ENCODE assay signal across 21 mouse cellular contexts in genomic region chr16:91751644-91752385, GRCm38 (mm10). TPM values are rescaled to one million over a fixed set of nuclear protein-coding genes. Genes with fewer than 3 reads are reported as not detected.
A peak's percentile ranks its signal among the peaks of the same experiment; 100 is the strongest.
DNase-seq lines count a peak whose midpoint lies in the region; ATAC-seq and TF ChIP-seq lines count a peak whose summit lies in the region.
"Had no signal": no experiment of that assay in that cellular context is flagged by ENCODE, and none has a peak within 500 bp of the region (broad histone marks: within the 10 kb centered on the region; RNA-seq: fewer than 3 reads in every experiment).

No protein-coding gene starts in this region.

- DNase-seq in heart, adult 11 months: peak; percentile 61
- DNase-seq in heart, adult 2 months: no peak
- no peak for DNase-seq in kidney, adult 8-10 months
- DNase-seq in kidney, postnatal 14 days: no peak
- no peak for DNase-seq in layer of hippocampus, postnatal 10 days (ENCODE audit: low spot score in 2 of 2)
- DNase-seq: adrenal gland, adult 2 months; adrenal gland, postnatal 10 days; adrenal gland, postnatal 25 days; B cell, adult 2 months; cerebellum, adult 11-12 months; cerebellum, adult 2 months; cerebellum, adult 9-10 months; cerebellum, postnatal 10 days; cerebellum, postnatal 25 days had no signal

- no peak for TF ChIP-seq POLR2A in heart, adult 2 months (IDR thresholded peaks at IDR 0.05; ENCODE audit: insufficient read depth, low read depth, low read length)

- no peaks in the 10 kb centered on the region for H3K9me3 ChIP-seq in kidney, embryonic 14.5 days (ENCODE audit: control insufficient read depth, low read length)
- no peaks in the 10 kb centered on the region for H3K9me3 ChIP-seq in kidney, embryonic 16.5 days (ENCODE audit: low read length)
- H3K9me3 ChIP-seq: embryonic facial prominence, embryonic 10.5 days; embryonic facial prominence, embryonic 12.5 days; forebrain, embryonic 13.5 days; forebrain, embryonic 15.5 days had no signal

- no peak overlapping the region for H3K4me2 ChIP-seq in kidney, embryonic 14.5 days (replicated peaks; ENCODE audit: low read depth, low read length)
- H3K4me2 ChIP-seq in kidney, embryonic 16.5 days (replicated peaks; ENCODE audit: low read depth, low read length): no peak overlapping the region
- H3K4me2 ChIP-seq: embryonic facial prominence, embryonic 12.5 days; forebrain, embryonic 13.5 days; forebrain, embryonic 15.5 days had no signal

- H3K36me3 ChIP-seq in heart, adult 2 months (ENCODE audit: control insufficient read depth, insufficient read depth, low read length): no peaks in the 10 kb centered on the region
- no peaks in the 10 kb centered on the region for H3K36me3 ChIP-seq in kidney, embryonic 14.5 days (ENCODE audit: control insufficient read depth, insufficient read depth, low read length)
- H3K36me3 ChIP-seq in kidney, embryonic 16.5 days (ENCODE audit: insufficient read depth, low read length): no peaks in the 10 kb centered on the region
- no peaks in the 10 kb centered on the region for H3K36me3 ChIP-seq in C2C12 (ENCODE audit: control insufficient read depth, insufficient read depth)
- H3K36me3 ChIP-seq: embryonic facial prominence, embryonic 12.5 days; forebrain, embryonic 15.5 days had no signal

- H3K9ac ChIP-seq in heart, adult 2 months (ENCODE audit: low read depth, low read length): no peak overlapping the region
- no peak overlapping the region for H3K9ac ChIP-seq in kidney, embryonic 14.5 days (ENCODE audit: low read depth, low read length)
- no peak overlapping the region for H3K9ac ChIP-seq in kidney, embryonic 16.5 days (replicated peaks; ENCODE audit: low read length)
- H3K9ac ChIP-seq: embryonic facial prominence, embryonic 12.5 days; forebrain, embryonic 13.5 days; forebrain, embryonic 15.5 days had no signal

- H3K4me3 ChIP-seq in heart, adult 2 months: no peak overlapping the region
- H3K4me3 ChIP-seq in kidney, embryonic 14.5 days (ENCODE audit: low read length): no peak overlapping the region
- no peak overlapping the region for H3K4me3 ChIP-seq in kidney, embryonic 16.5 days (ENCODE audit: low read length)
- H3K4me3 ChIP-seq in C2C12 (ENCODE audit: insufficient read depth, poor library complexity, severe bottlenecking): no peak overlapping the region
- H3K4me3 ChIP-seq: embryonic facial prominence, embryonic 10.5 days; embryonic facial prominence, embryonic 12.5 days; forebrain, embryonic 13.5 days; forebrain, embryonic 15.5 days had no signal

- 83% methylated on average over 13 of the region's 13 CpGs for WGBS in heart, adult 2 months
- WGBS in kidney, embryonic 14.5 days: 58% methylated on average over 13 of the region's 13 CpGs
- 53% methylated on average over 13 of the region's 13 CpGs for WGBS in kidney, embryonic 16.5 days

- peaks cover under 1% of the 10 kb centered on the region; the same call in 1 of the 2 replicates for H3K4me1 ChIP-seq in heart, adult 2 months (ENCODE audit: control insufficient read depth, insufficient read depth, low read length)
- H3K4me1 ChIP-seq in kidney, embryonic 14.5 days (ENCODE audit: control insufficient read depth, insufficient read depth, low read length): peaks cover 4% of the 10 kb centered on the region; the same call in 1 of the 2 replicates
- peaks cover 9% of the 10 kb centered on the region; the same call in 1 of the 2 replicates for H3K4me1 ChIP-seq in kidney, embryonic 16.5 days (ENCODE audit: insufficient read depth, low read length)

- no peak overlapping the region for H3K27ac ChIP-seq in heart, adult 2 months
- H3K27ac ChIP-seq in kidney, embryonic 14.5 days (ENCODE audit: low read depth, low read length): no peak overlapping the region
- H3K27ac ChIP-seq in kidney, embryonic 16.5 days (ENCODE audit: low read length): no peak overlapping the region
- H3K27ac ChIP-seq: embryonic facial prominence, embryonic 10.5 days; embryonic facial prominence, embryonic 12.5 days; forebrain, embryonic 13.5 days; forebrain, embryonic 15.5 days had no signal

- no peak for TF ChIP-seq EP300 in heart, adult 2 months (IDR thresholded peaks at IDR 0.05; ENCODE audit: insufficient read depth, low read depth, low read length)

- H3ac ChIP-seq in C2C12 (ENCODE audit: control insufficient read depth, insufficient read length, low read depth): no peak overlapping the region

- peaks cover 4% of the 10 kb centered on the region; the same call in 1 of the 2 replicates for H3K79me2 ChIP-seq in heart, adult 2 months (replicated peaks; ENCODE audit: control insufficient read depth, insufficient read depth, low read length)
- H3K79me2 ChIP-seq in C2C12 (ENCODE audit: control insufficient read depth, insufficient read depth): peaks cover 72% of the 10 kb centered on the region

- intact Hi-C loops in heart, adult 2 months (cut with DNase I): no loop called here

- ATAC-seq in kidney, embryonic 14.5 days (ENCODE audit: low FRiP score, low TSS enrichment): peak; percentile 87
- ATAC-seq in kidney, embryonic 16.5 days (ENCODE audit: low FRiP score, low TSS enrichment): peak; percentile 71
- ATAC-seq: forebrain, embryonic 13.5 days; forebrain, embryonic 15.5 days had no signal

- peaks cover 18% of the 10 kb centered on the region for H3K79me3 ChIP-seq in C2C12 (ENCODE audit: low read depth)

- H3K27me3 ChIP-seq in heart, adult 2 months (ENCODE audit: control insufficient read depth, insufficient read depth, low read length): no peaks in the 10 kb centered on the region
- no peaks in the 10 kb centered on the region for H3K27me3 ChIP-seq in kidney, embryonic 14.5 days (ENCODE audit: control insufficient read depth, insufficient read depth, low read length)
- no peaks in the 10 kb centered on the region for H3K27me3 ChIP-seq in kidney, embryonic 16.5 days (ENCODE audit: insufficient read depth, low read length)
- no peaks in the 10 kb centered on the region for H3K27me3 ChIP-seq in C2C12 (ENCODE audit: control insufficient read depth, insufficient read depth, insufficient read length)
- H3K27me3 ChIP-seq: embryonic facial prominence, embryonic 12.5 days; forebrain, embryonic 13.5 days; forebrain, embryonic 15.5 days had no signal

- TF ChIP-seq CTCF in heart, adult 2 months (IDR thresholded peaks at IDR 0.05): no peak
- TF ChIP-seq CTCF in C2C12 (IDR thresholded peaks at IDR 0.05; ENCODE audit: control insufficient read depth, insufficient read depth, insufficient read length): no peak

TF ChIP-seq in C2C12, 6 proteins besides CTCF, POLR2A, EP300 and RAD21:
- TF ChIP-seq USF1 (IDR thresholded peaks at IDR 0.05; ENCODE audit: low read depth) (no peak), MAX (IDR thresholded peaks at IDR 0.05) (no peak), FOSL1 (IDR thresholded peaks at IDR 0.05; ENCODE audit: insufficient read depth, low read length, poor library complexity, severe bottlenecking) (no peak), MYOD1 (IDR thresholded peaks at IDR 0.05; ENCODE audit: control insufficient read depth, insufficient read length, low read depth) (peak; percentile 76), CEBPB (IDR thresholded peaks at IDR 0.05; ENCODE audit: low read depth) (no peak)

RNA-seq across cellular contexts. Expression of gene Itsn1, which starts 22.7 kb away (rescaled TPM):
- total RNA-seq in heart, adult 2 months (2021): 10 to 100 TPM; 45.1 to 46.7 TPM
- 35.8 and 48.5 TPM in 2 replicates for polyA plus RNA-seq in heart, adult 2 months (2012; rRNA removed)
- 18.8 and 27.7 TPM in 2 replicates for polyA plus RNA-seq in kidney, embryonic 14.5 days (2014; fragmentation: Nextera tagmentation; extraction: Ambion mirVana)
- polyA plus RNA-seq in kidney, embryonic 16.5 days (2015; fragmentation: Nextera tagmentation; extraction: Ambion mirVana): 24.3 and 25.7 TPM in 2 replicates
- 24.3 TPM for polyA plus RNA-seq in C2C12 (2012; fragmentation: generic; extraction: Trizol)
- 100 to 1,000 TPM; 145 to 159 TPM for total RNA-seq in layer of hippocampus, postnatal 10 days (2021)

RNA-seq across cellular contexts. Expression of gene Cryzl1, which starts 23.0 kb away (rescaled TPM):
- total RNA-seq in heart, adult 2 months (2021): 10 to 100 TPM; 22.2 to 26.0 TPM
- 19.2 and 37.5 TPM in 2 replicates for polyA plus RNA-seq in heart, adult 2 months (2012; rRNA removed)
- 77.3 and 82.4 TPM in 2 replicates for polyA plus RNA-seq in kidney, embryonic 14.5 days (2014; fragmentation: Nextera tagmentation; extraction: Ambion mirVana)
- 73.9 and 80.8 TPM in 2 replicates for polyA plus RNA-seq in kidney, embryonic 16.5 days (2015; fragmentation: Nextera tagmentation; extraction: Ambion mirVana)
- 16.7 TPM for polyA plus RNA-seq in C2C12 (2012; fragmentation: generic; extraction: Trizol)
- 10 to 100 TPM; 78.9 to 94.2 TPM for total RNA-seq in layer of hippocampus, postnatal 10 days (2021)
